Comparison of ENCODE assay signal across 2 mouse cellular contexts in the genomic region with DNA sequence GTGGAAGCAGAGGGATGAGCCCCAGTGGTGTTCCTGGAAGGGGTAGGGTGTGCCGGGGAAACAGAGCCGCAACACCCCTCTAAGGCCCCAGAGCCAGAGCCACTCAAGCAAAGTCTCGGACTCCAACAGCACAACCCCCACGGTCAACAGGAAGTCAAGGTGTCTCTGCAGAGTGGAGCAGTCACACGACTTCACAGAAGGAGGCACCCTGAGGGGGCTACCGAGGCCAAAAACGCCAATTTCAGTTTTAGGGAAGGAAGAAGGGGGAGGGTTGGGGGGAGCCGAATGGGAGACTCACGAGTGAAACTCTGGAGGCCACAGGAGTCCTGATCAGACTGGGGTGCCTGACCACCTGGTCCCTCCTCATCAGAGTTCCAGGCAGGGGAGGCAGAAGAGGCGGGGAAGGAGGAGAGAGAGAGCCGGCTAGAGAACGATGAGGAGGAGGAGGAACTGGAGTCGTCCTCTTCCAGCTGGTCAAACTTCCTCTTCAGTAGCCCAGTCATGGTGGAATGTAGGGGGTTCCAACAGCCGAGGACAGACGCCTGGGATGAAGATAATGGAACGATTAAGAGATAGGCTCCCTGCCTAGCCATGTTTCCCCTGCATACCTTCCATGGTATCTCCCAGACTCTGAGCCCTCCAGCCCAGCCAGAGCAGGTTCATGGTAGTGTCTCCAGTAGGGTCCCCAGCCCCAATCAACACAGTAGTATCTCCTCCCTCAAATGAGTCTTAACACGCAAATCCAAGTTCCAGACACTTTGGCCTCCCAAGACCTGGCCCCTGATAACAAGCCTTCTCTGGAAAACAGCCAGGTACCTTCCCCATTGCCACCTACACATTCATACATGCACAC.
A peak's percentile ranks its signal among the peaks of the same experiment; 100 is the strongest.
TF ChIP-seq lines count a peak whose summit lies in the region.

No protein-coding gene starts in this region.

TF ChIP-seq in CH12.LX, 34 proteins besides CTCF, POLR2A, EP300 and RAD21:
- TF ChIP-seq IRF4 (IDR thresholded peaks at IDR 0.05; ENCODE audit: low read depth, low read length): peak; percentile 33; the same call in 1 of the 2 replicates
- TF ChIP-seq NELFE (IDR thresholded peaks at IDR 0.05; ENCODE audit: low read depth, low read length): peak; percentile 56; the same call in 1 of the 2 replicates
- peak; percentile 8; the same call in 1 of the 2 replicates for TF ChIP-seq SMC3 (IDR thresholded peaks at IDR 0.05; ENCODE audit: low read depth, low read length)
- TF ChIP-seq ETS1 (conservative IDR thresholded peaks at IDR 0.05; ENCODE audit: low read depth, low read length): peak; percentile 75
- TF ChIP-seq ZC3H11A (IDR thresholded peaks at IDR 0.05; ENCODE audit: low read depth, low read length): no peak
- TF ChIP-seq ZNF384 (IDR thresholded peaks at IDR 0.05; ENCODE audit: low read depth, low read length): no peak
- TF ChIP-seq BHLHE40 (IDR thresholded peaks at IDR 0.05; ENCODE audit: low read depth, low read length): peak; percentile 95
- TF ChIP-seq MEF2A (IDR thresholded peaks at IDR 0.05; ENCODE audit: borderline replicate concordance, low read depth, low read length): peak; percentile 69; the same call in 1 of the 2 replicates
- TF ChIP-seq ZMIZ1 (IDR thresholded peaks at IDR 0.05; ENCODE audit: low read depth, low read length): 0 out of 2 replicates have a peak, but pooled peaks have one; percentile 37
- TF ChIP-seq MAFK (IDR thresholded peaks at IDR 0.05; ENCODE audit: insufficient replicate concordance, low read length): 0 out of 2 replicates have a peak, but pooled peaks have one; percentile 17
- 0 out of 2 replicates have a peak, but pooled peaks have one; percentile 16 for TF ChIP-seq KAT2A (IDR thresholded peaks at IDR 0.05; ENCODE audit: insufficient replicate concordance, low read length)
- no peak; the same call in 1 of the 2 replicates for TF ChIP-seq RCOR1 (conservative IDR thresholded peaks at IDR 0.05; ENCODE audit: low read depth, low read length)
- TF ChIP-seq MAZ (IDR thresholded peaks at IDR 0.05; ENCODE audit: low read depth, low read length): peak; percentile 78
- TF ChIP-seq CHD2 (IDR thresholded peaks at IDR 0.05; ENCODE audit: low read length): peak; percentile 55; the same call in 1 of the 2 replicates
- TF ChIP-seq ELF1 (IDR thresholded peaks at IDR 0.05; ENCODE audit: low read depth, low read length): peak; percentile 65
- no peak for TF ChIP-seq PAX5 (IDR thresholded peaks at IDR 0.05; ENCODE audit: low read length)
- no peak for TF ChIP-seq USF2 (conservative IDR thresholded peaks at IDR 0.05; ENCODE audit: low read depth, low read length)
- no peak; the same call in 1 of the 2 replicates for TF ChIP-seq USF1 (IDR thresholded peaks at IDR 0.05; ENCODE audit: low read depth, low read length)
- TF ChIP-seq GABPA (IDR thresholded peaks at IDR 0.05; ENCODE audit: insufficient replicate concordance, low read depth, low read length): no peak
- TF ChIP-seq TCF12 (IDR thresholded peaks at IDR 0.05; ENCODE audit: low read depth, low read length): peak; percentile 64; the same call in 1 of the 2 replicates
- no peak for TF ChIP-seq ZKSCAN1 (IDR thresholded peaks at IDR 0.05; ENCODE audit: borderline replicate concordance, low read depth, low read length)
- TF ChIP-seq TBP (conservative IDR thresholded peaks at IDR 0.05; ENCODE audit: low read depth, low read length): 0 out of 2 replicates have a peak, but pooled peaks have one; percentile 8
- TF ChIP-seq HCFC1 (IDR thresholded peaks at IDR 0.05; ENCODE audit: low read depth, low read length): no peak
- TF ChIP-seq UBTF (IDR thresholded peaks at IDR 0.05; ENCODE audit: low read depth, low read length): no peak
- TF ChIP-seq CHD1 (IDR thresholded peaks at IDR 0.05; ENCODE audit: low read depth, low read length): peak; percentile 28; the same call in 1 of the 2 replicates
- TF ChIP-seq MAX (IDR thresholded peaks at IDR 0.05; ENCODE audit: low read length): peak; percentile 56; the same call in 1 of the 2 replicates
- 0 out of 2 replicates have a peak, but pooled peaks have one; percentile 48 for TF ChIP-seq MXI1 (IDR thresholded peaks at IDR 0.05; ENCODE audit: low read depth, low read length)
- peak; percentile 75 for TF ChIP-seq SIN3A (IDR thresholded peaks at IDR 0.05; ENCODE audit: low read length)
TF ChIP-seq in CH12.LX: peak in this region for 18.

TF ChIP-seq in myocyte, 11 proteins besides CTCF, POLR2A, EP300 and RAD21:
- no peak for TF ChIP-seq SRF (IDR thresholded peaks at IDR 0.05; ENCODE audit: control insufficient read depth, insufficient read length, low read depth)
- no peak for TF ChIP-seq MYOD1 (IDR thresholded peaks at IDR 0.05; ENCODE audit: control insufficient read depth in 1 of 3, insufficient read length in 2 of 3, low read depth in 2 of 3)
- no peak for TF ChIP-seq TCF3 (IDR thresholded peaks at IDR 0.05; ENCODE audit: insufficient read length, low read depth)
- no peak for TF ChIP-seq E2F4 (IDR thresholded peaks at IDR 0.05; ENCODE audit: insufficient read depth)
